Mouse (Mus musculus) lung, postnatal 0 days (tissue): ENCODE data around the gene B3galt4.

Source experiments
- CTCF ChIP-seq: IDR thresholded peaks from 2 replicates; pipeline ENCODE4 v1.5.1; 2016; ENCODE audit warnings: antibody characterized with exemption, mild to moderate bottlenecking
- EP300 ChIP-seq: IDR thresholded peaks from 2 replicates; pipeline ENCODE4 v1.6.1; 2016; ENCODE audit warnings: antibody characterized with exemption, mild to moderate bottlenecking, control low read depth

- TF ChIP-seq CTCF (no peak; the same call in 1 of the 2 replicates), EP300 (no peak)
These were observed at the start of gene B3galt4 for GRCm38 (mm10) chr17:33951021-33951946.
